Mouse (Mus musculus) granulocyte monocyte progenitor cell, adult 5-6 weeks (primary cell): ENCODE results near the gene Sppl2b. TPM values are rescaled to one million over a fixed set of nuclear protein-coding genes. Genes with fewer than 3 reads are reported as not detected.

Experiments
- ATAC-seq: replicated peaks from 2 replicates; pipeline ENCODE4 v1.8.0; 2016; ENCODE audit warnings: mild to moderate bottlenecking, moderate TSS enrichment, inconsistent platforms; ENCODE audit not compliant: poor library complexity, severe bottlenecking
- total RNA-seq, 2 experiments: library from RNA; stranded (forward) in 1 of 2; stranded (reverse) in 1 of 2; fragments of 200-712, 200-1000 nt in 1 of 2; fragments of >200 nt in 1 of 2; fragmentation: Nextera tagmentation in 1 of 2; gene quantifications; 2 replicates each; pipeline ENCODE4 v1.2.3; 2014 to 2017

Sppl2b gene
- total RNA-seq, 2 experiments from 2014 or later: 12.2 to 15.2 TPM

GRCm38 (mm10) chr10:80843931-80844547 lies 11.0 kb upstream of the Sppl2b start, which contains the start of gene Lingo3:
Gene Lingo3, minus strand, starts transcription at chr10:80844039.
- ATAC-seq: peak; percentile 26; the same call in 1 of the 2 replicates

GRCm38 (mm10) chr10:80845055-80845693 lies 9.9 kb upstream of the Sppl2b start:
- ATAC-seq: no peak

GRCm38 (mm10) chr10:80845732-80846131 lies 9.3 kb upstream of the Sppl2b start:
- no peak for ATAC-seq

GRCm38 (mm10) chr10:80848571-80848970 lies 6.5 kb upstream of the Sppl2b start:
- peak; percentile 91 for ATAC-seq

- no peak for ATAC-seq
These were observed 636 bp downstream of the Sppl2b start for GRCm38 (mm10) chr10:80855749-80856073.

GRCm38 (mm10) chr10:80856267-80856666 lies 1.2 kb downstream of the Sppl2b start:
- peak; percentile 64 for ATAC-seq

- no peak for ATAC-seq
These were observed 1.8 kb downstream of the Sppl2b start for GRCm38 (mm10) chr10:80856908-80857307.

GRCm38 (mm10) chr10:80857386-80857785 lies 2.3 kb downstream of the Sppl2b start:
- no peak for ATAC-seq

- ATAC-seq: no peak
These were observed 2.8 kb downstream of the Sppl2b start for GRCm38 (mm10) chr10:80857848-80858247.

- ATAC-seq: no peak
These were observed 3.4 kb downstream of the Sppl2b start for GRCm38 (mm10) chr10:80858350-80858935.

- no peak for ATAC-seq
These were observed 7.2 kb downstream of the Sppl2b start for GRCm38 (mm10) chr10:80862305-80862704.

- no peak for ATAC-seq
These were observed 9.4 kb downstream of the Sppl2b start for GRCm38 (mm10) chr10:80864446-80864845.

- ATAC-seq: no peak
These were observed 15.9 kb downstream of the Sppl2b start for GRCm38 (mm10) chr10:80870993-80871392.

- ATAC-seq: no peak
These were observed 16.5 kb downstream of the Sppl2b start, which contains the start of gene Tmprss9 for GRCm38 (mm10) chr10:80871581-80871980. Gene Tmprss9, plus strand, starts transcription at chr10:80871848.

- no peak for ATAC-seq
These were observed 19.0 kb downstream of the Sppl2b start for GRCm38 (mm10) chr10:80874035-80874434.

GRCm38 (mm10) chr10:80876028-80876427 lies 21.0 kb downstream of the Sppl2b start:
- ATAC-seq: peak; percentile 55

- no peak for ATAC-seq
These were observed 21.5 kb downstream of the Sppl2b start for GRCm38 (mm10) chr10:80876594-80876993.

- ATAC-seq: peak; percentile 62
These were observed 25.1 kb downstream of the Sppl2b start for GRCm38 (mm10) chr10:80880131-80880641.

GRCm38 (mm10) chr10:80880901-80881300 lies 25.8 kb downstream of the Sppl2b start:
- no peak for ATAC-seq

GRCm38 (mm10) chr10:80881301-80881700 lies 26.2 kb downstream of the Sppl2b start:
- peak; percentile 54 for ATAC-seq

- no peak for ATAC-seq
These were observed 32.1 kb downstream of the Sppl2b start for GRCm38 (mm10) chr10:80887181-80887580.
